Mouse (Mus musculus) thymus, adult 2 months (tissue): Measurements from ENCODE around the gene Slc6a16.

Experiments
- CTCF ChIP-seq: fragments of 200-500 bp; IDR thresholded peaks from 2 replicates; pipeline ENCODE4 v1.5.1; 2012; ENCODE audit warnings: mild to moderate bottlenecking, control low read depth, low read length, moderate library complexity, borderline replicate concordance; ENCODE audit not compliant: control insufficient read depth, poor library complexity, insufficient read depth; ENCODE audit errors: extremely low read depth
- POLR2A ChIP-seq: fragments of 200-500 bp; IDR thresholded peaks from 2 replicates; pipeline ENCODE4 v1.6.1; 2012; ENCODE audit warnings: mild to moderate bottlenecking, low read length, control low read depth, moderate library complexity; ENCODE audit not compliant: control insufficient read depth, poor library complexity, insufficient read depth; ENCODE audit errors: extremely low read depth

GRCm38 (mm10) chr7:45215673-45216441 is 25.0 kb upstream of the Slc6a16 start, which contains the start of gene Tead2:
- TF ChIP-seq CTCF, result no peak
- TF ChIP-seq POLR2A, result no peak
